Mouse (Mus musculus) testis, adult 2 months (tissue): ENCODE measurements at regions not wholly inside any gene's neighbourhood (a gene's known extent, or its start where the extent isn't known, plus 50 kb on each side); places are given as distances from the start of the nearest gene placed in this dataset.

Experiments
- H3K27ac ChIP-seq: fragments of 200-500 bp; 2 replicates; pipeline ENCODE4 v1.5.1; 2012; ENCODE audit warnings: low read depth, low read length; ENCODE audit not compliant: control insufficient read depth, insufficient read depth
- H3K27me3 ChIP-seq: fragments of 200-500 bp; 2 replicates; pipeline ENCODE4 v1.6.1; 2012; ENCODE audit warnings: mild to moderate bottlenecking, low read length, moderate library complexity; ENCODE audit not compliant: control insufficient read depth, insufficient read depth
- H3K36me3 ChIP-seq: fragments of 200-500 bp; 2 replicates; pipeline ENCODE4 v1.6.1; 2012; ENCODE audit warnings: mild to moderate bottlenecking, low read length; ENCODE audit not compliant: control insufficient read depth, insufficient read depth
- H3K4me1 ChIP-seq: fragments of 200-500 bp; 2 replicates; pipeline ENCODE4 v1.6.1; 2012; ENCODE audit warnings: low read length; ENCODE audit not compliant: control insufficient read depth, insufficient read depth
- H3K4me3 ChIP-seq: fragments of 200-500 bp; 2 replicates; pipeline ENCODE4 v1.5.1; 2012; ENCODE audit warnings: low read depth, mild to moderate bottlenecking, low read length, moderate library complexity, mixed read lengths; ENCODE audit not compliant: control insufficient read depth
- CTCF ChIP-seq: fragments of 200-500 bp; IDR thresholded peaks from 2 replicates; pipeline ENCODE4 v1.5.1; 2012; ENCODE audit warnings: low read depth, mild to moderate bottlenecking, inconsistent platforms, low read length, moderate library complexity; ENCODE audit not compliant: control insufficient read depth, insufficient read depth, insufficient replicate concordance
- POLR2A ChIP-seq: fragments of 200-500 bp; IDR thresholded peaks from 2 replicates; pipeline ENCODE4 v1.6.1; 2012; ENCODE audit warnings: low read depth, mild to moderate bottlenecking, inconsistent platforms, low read length, moderate library complexity; ENCODE audit not compliant: control insufficient read depth

DNA sequence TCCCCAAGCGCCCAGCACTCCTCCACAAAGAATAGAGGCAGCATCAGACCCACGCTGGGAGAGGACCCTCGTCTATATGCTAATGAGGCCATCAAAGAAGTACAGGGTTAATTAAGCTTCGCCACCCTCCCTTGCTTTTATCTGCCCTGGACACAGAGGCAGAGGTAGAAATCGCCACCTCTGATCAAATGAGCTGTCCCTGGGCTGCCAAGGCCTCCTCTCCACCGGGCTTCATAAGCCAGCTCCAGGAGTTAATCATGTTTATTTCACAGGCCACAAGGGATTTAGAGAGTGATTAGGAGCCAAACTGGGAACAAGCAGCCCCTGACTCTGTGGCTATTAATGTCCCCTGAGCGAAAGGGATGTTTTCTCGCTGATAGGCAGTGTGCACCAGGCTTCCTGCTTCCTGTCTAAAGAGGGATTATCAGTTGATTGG, 126.5 kb upstream of the Hs6st1 start:
- no peaks in the 10 kb centered on the region for H3K36me3 ChIP-seq
- H3K27ac ChIP-seq, result no peak overlapping the region
- H3K4me1 ChIP-seq, result no peaks in the 10 kb centered on the region
- no peak overlapping the region for H3K4me3 ChIP-seq
- no peak for TF ChIP-seq CTCF
- TF ChIP-seq POLR2A, result no peak
- H3K27me3 ChIP-seq, result no peaks in the 10 kb centered on the region

DNA sequence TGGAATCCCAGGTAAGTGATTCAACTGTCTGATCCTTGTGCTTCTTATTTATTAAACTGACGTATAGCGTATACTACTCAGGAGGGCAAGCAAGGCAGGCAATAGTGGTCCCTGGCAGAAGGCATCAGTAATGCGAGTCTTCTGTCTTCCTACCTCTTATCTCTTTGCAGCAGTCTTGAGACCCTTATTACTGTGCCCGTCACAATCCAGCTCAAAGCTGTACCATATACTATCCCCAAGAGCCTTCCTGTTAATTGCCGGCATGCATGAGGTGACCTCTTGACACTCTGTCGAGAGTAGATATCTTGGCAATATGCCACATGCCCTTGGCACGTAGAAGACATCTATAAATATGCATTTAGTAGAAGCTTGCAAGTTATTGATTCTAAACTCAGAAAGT, 126.0 kb upstream of the Hs6st1 start:
- no peaks in the 10 kb centered on the region for H3K36me3 ChIP-seq
- no peak overlapping the region for H3K27ac ChIP-seq
- H3K4me1 ChIP-seq, result no peaks in the 10 kb centered on the region
- no peak overlapping the region for H3K4me3 ChIP-seq
- no peaks in the 10 kb centered on the region for H3K27me3 ChIP-seq
- TF ChIP-seq POLR2A (no peak), CTCF (no peak)

DNA sequence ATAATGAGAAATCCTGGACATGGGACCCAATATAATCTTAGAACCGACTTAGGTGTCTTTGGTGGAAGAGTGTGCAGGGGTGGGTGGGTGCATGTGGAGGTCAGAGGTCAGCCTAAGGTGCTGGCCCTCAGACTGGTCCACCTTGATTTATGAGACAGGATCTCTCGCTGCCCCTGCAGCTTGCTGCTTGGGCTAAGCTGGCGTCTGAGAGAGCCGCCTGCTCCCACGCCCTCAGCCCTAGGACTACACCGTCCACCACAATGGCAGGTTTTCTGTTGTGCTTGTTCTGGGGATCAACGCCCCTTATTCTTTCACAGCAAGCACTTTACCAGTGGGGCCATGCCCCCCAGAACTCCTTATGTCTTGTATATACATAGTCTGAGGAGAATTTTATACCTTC, 124.4 kb upstream of the Hs6st1 start:
- Histone ChIP-seq H3K36me3 (no peaks in the 10 kb centered on the region), H3K4me3 (no peak overlapping the region), H3K27ac (no peak overlapping the region), H3K4me1 (no peaks in the 10 kb centered on the region), H3K27me3 (no peaks in the 10 kb centered on the region)
- no peak for TF ChIP-seq POLR2A
- no peak for TF ChIP-seq CTCF

DNA sequence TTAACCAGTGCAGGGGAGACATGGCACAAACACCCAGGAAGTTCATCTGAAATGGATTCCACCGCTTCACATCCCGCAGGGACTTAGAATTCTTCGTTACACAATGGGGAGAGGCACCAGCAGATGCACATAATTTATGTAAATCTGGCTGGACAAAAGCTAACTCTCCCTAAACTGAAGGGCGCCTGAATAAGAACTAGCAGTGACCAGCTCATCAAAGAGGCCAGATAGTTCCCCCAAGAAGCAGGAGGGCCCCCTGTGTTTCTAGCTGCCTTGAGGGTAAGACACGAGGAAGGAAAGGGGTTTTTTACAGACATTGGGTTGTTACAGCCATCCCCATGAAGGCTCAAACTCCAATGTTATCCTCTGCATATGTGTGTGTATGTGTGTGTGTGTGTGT, 123.8 kb upstream of the Hs6st1 start:
- Histone ChIP-seq H3K27ac (no peak overlapping the region), H3K36me3 (no peaks in the 10 kb centered on the region), H3K4me3 (no peak overlapping the region), H3K27me3 (no peaks in the 10 kb centered on the region), H3K4me1 (no peaks in the 10 kb centered on the region)
- TF ChIP-seq POLR2A, result no peak
- no peak for TF ChIP-seq CTCF

DNA sequence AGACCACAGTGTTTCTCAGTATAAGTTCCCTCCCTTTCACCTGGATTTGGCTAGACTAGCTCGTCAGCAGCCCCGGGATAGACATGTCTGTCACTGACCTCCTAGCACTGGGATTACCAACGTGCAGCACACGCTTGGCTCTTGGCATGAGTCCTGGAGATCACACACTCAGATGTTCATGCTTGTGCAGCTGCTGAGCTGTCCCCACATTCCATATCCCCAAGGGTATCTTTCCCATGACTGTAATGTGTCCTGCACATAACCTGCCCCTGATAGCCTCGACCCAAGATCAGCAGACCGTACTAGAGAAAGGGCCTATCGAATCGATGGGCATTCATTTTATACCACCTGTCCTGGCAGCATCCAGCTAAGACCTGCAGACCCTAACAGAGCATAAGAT, 123.4 kb upstream of the Hs6st1 start:
- Histone ChIP-seq H3K27ac (no peak overlapping the region), H3K4me3 (no peak overlapping the region)

DNA sequence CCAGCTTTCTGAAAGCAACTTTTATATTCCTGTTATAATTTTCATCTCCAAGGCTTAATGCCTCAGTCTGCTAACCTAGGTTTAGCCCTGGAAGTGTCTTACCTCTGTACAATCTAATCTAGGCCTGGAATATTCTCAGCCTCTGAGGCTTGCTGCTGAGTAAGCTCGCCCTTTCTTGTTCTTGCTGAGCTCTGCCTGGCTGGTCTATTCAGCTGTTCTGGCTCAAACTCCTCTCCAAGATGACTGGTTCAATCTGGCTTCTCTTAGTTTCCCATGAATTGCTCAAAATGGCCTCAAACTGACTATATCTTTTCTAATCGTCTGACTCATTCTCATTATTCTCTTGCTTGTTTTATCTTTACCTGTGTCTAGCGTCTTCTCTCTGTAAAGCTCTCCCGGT, 122.6 kb upstream of the Hs6st1 start:
- H3K36me3 ChIP-seq, result no peaks in the 10 kb centered on the region
- H3K27ac ChIP-seq, result no peak overlapping the region
- H3K4me1 ChIP-seq, result no peaks in the 10 kb centered on the region
- H3K4me3 ChIP-seq, result no peak overlapping the region
- no peaks in the 10 kb centered on the region for H3K27me3 ChIP-seq
- no peak for TF ChIP-seq POLR2A
- TF ChIP-seq CTCF, result no peak

More for the DNA sequence above, 123.4 kb upstream of the Hs6st1 start:
- no peaks in the 10 kb centered on the region for H3K36me3 ChIP-seq
- no peaks in the 10 kb centered on the region for H3K4me1 ChIP-seq
- H3K27me3 ChIP-seq, result no peaks in the 10 kb centered on the region
- TF ChIP-seq CTCF (no peak), POLR2A (no peak)

DNA sequence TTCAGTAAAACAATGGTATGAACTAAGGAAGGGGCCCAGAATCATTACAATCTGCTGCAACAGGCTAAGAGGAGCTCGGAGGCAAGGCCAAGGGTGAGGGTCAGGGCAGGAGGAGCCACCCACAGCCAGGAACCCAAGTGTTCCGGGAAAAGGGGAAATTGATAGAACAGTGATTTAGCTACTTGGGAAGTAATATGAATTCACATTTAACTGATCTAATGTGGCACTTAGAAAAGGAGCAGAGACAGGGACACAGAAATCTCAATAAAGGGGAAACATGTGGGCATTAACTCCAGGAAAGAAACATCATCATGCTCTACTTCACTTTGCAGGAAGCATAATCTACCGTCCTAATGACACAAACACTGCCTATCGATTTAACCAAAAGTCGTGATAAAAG, 120.1 kb upstream of the Hs6st1 start:
- Histone ChIP-seq H3K4me3 (no peak overlapping the region), H3K27me3 (no peaks in the 10 kb centered on the region), H3K36me3 (no peaks in the 10 kb centered on the region), H3K4me1 (no peaks in the 10 kb centered on the region), H3K27ac (no peak overlapping the region)
- TF ChIP-seq POLR2A (no peak), CTCF (no peak)

DNA sequence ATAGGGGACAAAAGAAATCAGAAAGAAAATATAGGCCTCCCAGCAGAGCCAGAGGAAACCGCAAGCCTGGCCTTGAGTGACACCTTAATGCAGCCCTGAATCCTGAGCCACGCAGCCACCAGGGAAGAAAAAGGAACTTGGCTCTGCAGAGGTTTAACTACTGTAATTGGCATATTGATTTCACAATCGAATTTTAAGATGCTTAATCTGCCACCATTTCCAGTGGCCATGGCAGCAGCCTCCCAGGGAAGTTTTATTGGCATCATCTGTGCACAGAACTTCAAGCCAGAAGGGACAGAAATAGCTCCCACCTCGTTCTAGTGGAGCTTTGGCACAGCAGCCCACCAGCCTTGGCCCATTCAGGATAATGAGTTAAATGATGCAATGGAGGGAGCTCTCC, 117.1 kb upstream of the Hs6st1 start:
- Histone ChIP-seq H3K4me1 (no peaks in the 10 kb centered on the region), H3K27me3 (no peaks in the 10 kb centered on the region), H3K27ac (no peak overlapping the region), H3K36me3 (no peaks in the 10 kb centered on the region), H3K4me3 (no peak overlapping the region)
- TF ChIP-seq POLR2A, result no peak
- no peak for TF ChIP-seq CTCF
